Mouse (Mus musculus) forebrain, postnatal 0 days (tissue): ENCODE data around the gene Slc9b1. TPM values are rescaled to one million over a fixed set of nuclear protein-coding genes. Genes with fewer than 3 reads are reported as not detected.

ENCODE experiments used
- ATAC-seq: fragments of 200-750 bp; cut with Nextera tagmentation; 2 replicates; pipeline ENCODE4 v1.8.0; 2017; ENCODE audit warnings: mild to moderate bottlenecking, moderate library complexity
- DNase-seq: peaks from one replicate; pipeline ENCODE4 v3.0.0-alpha.2; 2015
- H3K27ac ChIP-seq: fragments of 300-500 bp; sonication (generic); 2 replicates; pipeline ENCODE4 v1.5.1; 2014; ENCODE audit warnings: low read depth, mild to moderate bottlenecking, antibody characterized with exemption, low read length, moderate library complexity, mixed read lengths
- H3K27me3 ChIP-seq: fragments of 300-500 bp; sonication (generic); 2 replicates; pipeline ENCODE4 v1.6.1; 2014; ENCODE audit warnings: mild to moderate bottlenecking, low read length, mixed read lengths; ENCODE audit not compliant: insufficient read depth
- H3K36me3 ChIP-seq: fragments of 300-500 bp; sonication (generic); 2 replicates; pipeline ENCODE4 v1.6.1; 2014; ENCODE audit warnings: mild to moderate bottlenecking, moderate library complexity; ENCODE audit not compliant: insufficient read depth
- H3K4me1 ChIP-seq: fragments of 300-500 bp; sonication (generic); 2 replicates; pipeline ENCODE4 v1.6.1; 2014; ENCODE audit warnings: antibody characterized with exemption; ENCODE audit not compliant: insufficient read depth
- H3K4me2 ChIP-seq: fragments of 300-500 bp; sonication (generic); 2 replicates; pipeline ENCODE4 v1.6.1; 2014; ENCODE audit warnings: low read depth, mild to moderate bottlenecking, moderate library complexity
- H3K4me3 ChIP-seq: fragments of 300-500 bp; sonication (generic); 2 replicates; pipeline ENCODE4 v1.5.1; 2014; ENCODE audit warnings: low read depth, low read length, mixed read lengths
- H3K9ac ChIP-seq: fragments of 300-500 bp; sonication (generic); 2 replicates; pipeline ENCODE4 v1.6.1; 2014; ENCODE audit warnings: mild to moderate bottlenecking
- H3K9me3 ChIP-seq: fragments of 300-500 bp; sonication (generic); 2 replicates; pipeline ENCODE4 v1.6.1; 2016; ENCODE audit warnings: low read length
- CTCF ChIP-seq: sonication (generic); IDR thresholded peaks from 2 replicates; pipeline ENCODE4 v1.5.1; 2016; ENCODE audit warnings: antibody characterized with exemption, control low read depth, low read depth
- WGBS: fragments of 180-500 bp; shearing (Covaris S2); extraction: QIAGEN DNeasy Blood & Tissue Kit; methylation state at CpG from one replicate; pipeline ENCODE4 v1.1.7; 2014; 5-methylcytosine and 5-hydroxymethylcytosine counted together
- polyA plus RNA-seq: library from polyadenylated mRNA; unstranded; fragments of >200 nt; fragmentation: Nextera tagmentation; extraction: Ambion mirVana; gene quantifications from 2 replicates; pipeline ENCODE4 v1.2.1, GENCODE M21; 2015
- total RNA-seq: library from RNA; depleted of rRNA; stranded (reverse); fragments of >200 nt; gene quantifications from 2 replicates; pipeline ENCODE4 v1.2.3, GENCODE M21; 2014

Gene Slc9b1
- total and polyA plus RNA-seq, 2 experiments from 2014 or later = not detected

- no peak for TF ChIP-seq CTCF
- Histone ChIP-seq H3K4me2 (no peak overlapping the region), H3K27ac (no peak overlapping the region), H3K27me3 (no peaks in the 10 kb centered on the region), H3K4me3 (no peak overlapping the region), H3K36me3 (no peaks in the 10 kb centered on the region), H3K9me3 (no peaks in the 10 kb centered on the region), H3K4me1 (no peaks in the 10 kb centered on the region), H3K9ac (no peak overlapping the region)
- 96% methylated on average over 4 of the region's 4 CpGs for WGBS
- ATAC-seq (no peak), DNase-seq (no peak)
Measured at GRCm38 (mm10) chr3:135379868-135380267, 32.0 kb downstream of the Slc9b1 start.

- 85% methylated on average over 6 of the region's 6 CpGs for WGBS
- Histone ChIP-seq H3K36me3 (no peaks in the 10 kb centered on the region), H3K27ac (no peak overlapping the region), H3K4me1 (no peaks in the 10 kb centered on the region), H3K4me2 (no peak overlapping the region), H3K9me3 (no peaks in the 10 kb centered on the region), H3K4me3 (no peak overlapping the region), H3K9ac (no peak overlapping the region), H3K27me3 (no peaks in the 10 kb centered on the region)
- DNase-seq = no peak
- ATAC-seq = no peak
- no peak for TF ChIP-seq CTCF
Measured at GRCm38 (mm10) chr3:135393186-135393585, 45.4 kb downstream of the Slc9b1 start.

GRCm38 (mm10) chr3:135395085-135395484, 47.3 kb downstream of the Slc9b1 start:
- ATAC-seq = no peak
- no peak for DNase-seq
- Histone ChIP-seq H3K36me3 (no peaks in the 10 kb centered on the region), H3K4me1 (no peaks in the 10 kb centered on the region), H3K4me2 (no peak overlapping the region), H3K4me3 (no peak overlapping the region), H3K27me3 (no peaks in the 10 kb centered on the region), H3K9ac (no peak overlapping the region), H3K27ac (no peak overlapping the region), H3K9me3 (no peaks in the 10 kb centered on the region)
- WGBS = 85% methylated on average over 5 of the region's 5 CpGs
- TF ChIP-seq CTCF = no peak

- no peak overlapping the region for H3K27ac ChIP-seq
- no peaks in the 10 kb centered on the region for H3K4me1 ChIP-seq
- H3K9me3 ChIP-seq = no peaks in the 10 kb centered on the region
- H3K4me2 ChIP-seq = no peak overlapping the region
- WGBS = 74% methylated on average over 6 of the region's 6 CpGs
- H3K27me3 ChIP-seq = no peaks in the 10 kb centered on the region
- DNase-seq (no peak), ATAC-seq (no peak)
- no peak overlapping the region for H3K4me3 ChIP-seq
- no peak for TF ChIP-seq CTCF
- H3K9ac ChIP-seq = no peak overlapping the region
- no peaks in the 10 kb centered on the region for H3K36me3 ChIP-seq
Measured at GRCm38 (mm10) chr3:135396081-135396480, 48.3 kb downstream of the Slc9b1 start.

- DNase-seq = no peak
- H3K9ac ChIP-seq = no peak overlapping the region
Measured at GRCm38 (mm10) chr3:135397112-135397511, 49.3 kb downstream of the Slc9b1 start.

GRCm38 (mm10) chr3:135402201-135402658, 54.4 kb downstream of the Slc9b1 start:
- ATAC-seq = peak; percentile 87
- H3K27ac ChIP-seq = no peak overlapping the region
- no peak overlapping the region for H3K4me3 ChIP-seq
- no peaks in the 10 kb centered on the region for H3K4me1 ChIP-seq
- no peaks in the 10 kb centered on the region for H3K9me3 ChIP-seq
- DNase-seq = peak; percentile 90
- WGBS = 12% methylated on average over 10 of the region's 10 CpGs
- H3K27me3 ChIP-seq = no peaks in the 10 kb centered on the region
- no peak overlapping the region for H3K9ac ChIP-seq
- TF ChIP-seq CTCF = peak; percentile 88
- H3K36me3 ChIP-seq = peaks cover 10% of the 10 kb centered on the region
- H3K4me2 ChIP-seq = no peak overlapping the region

More at GRCm38 (mm10) chr3:135397112-135397511, 49.3 kb downstream of the Slc9b1 start:
- Histone ChIP-seq H3K9me3 (no peaks in the 10 kb centered on the region), H3K36me3 (no peaks in the 10 kb centered on the region), H3K4me3 (no peak overlapping the region), H3K4me1 (no peaks in the 10 kb centered on the region), H3K27ac (no peak overlapping the region), H3K4me2 (no peak overlapping the region), H3K27me3 (no peaks in the 10 kb centered on the region)
- no peak for ATAC-seq
- no peak for TF ChIP-seq CTCF

- Histone ChIP-seq H3K4me3 (no peak overlapping the region), H3K27ac (no peak overlapping the region), H3K9ac (no peak overlapping the region), H3K36me3 (peaks cover 13% of the 10 kb centered on the region), H3K27me3 (no peaks in the 10 kb centered on the region), H3K4me1 (no peaks in the 10 kb centered on the region), H3K9me3 (no peaks in the 10 kb centered on the region), H3K4me2 (no peak overlapping the region)
- DNase-seq (peak; percentile 38), ATAC-seq (0 out of 2 replicates have a peak, but pooled peaks have one; percentile 15)
- no peak for TF ChIP-seq CTCF
- WGBS = 49% methylated on average over 9 of the region's 9 CpGs
Measured at GRCm38 (mm10) chr3:135403211-135403610, 55.4 kb downstream of the Slc9b1 start.
